Mouse (Mus musculus): ENCODE measurements around the gene Srsf9. TPM values are rescaled to one million over a fixed set of nuclear protein-coding genes. Genes with fewer than 3 reads are reported as not detected.
"Not testable (repeated sequence)": the region's sequence is repeated elsewhere in the genome, so short reads cannot be mapped to it uniquely, and the experiment has no call there.

Gene Srsf9
- polyA plus RNA-seq, 1 experiment from 2014 or later, result 218 TPM

DNA sequence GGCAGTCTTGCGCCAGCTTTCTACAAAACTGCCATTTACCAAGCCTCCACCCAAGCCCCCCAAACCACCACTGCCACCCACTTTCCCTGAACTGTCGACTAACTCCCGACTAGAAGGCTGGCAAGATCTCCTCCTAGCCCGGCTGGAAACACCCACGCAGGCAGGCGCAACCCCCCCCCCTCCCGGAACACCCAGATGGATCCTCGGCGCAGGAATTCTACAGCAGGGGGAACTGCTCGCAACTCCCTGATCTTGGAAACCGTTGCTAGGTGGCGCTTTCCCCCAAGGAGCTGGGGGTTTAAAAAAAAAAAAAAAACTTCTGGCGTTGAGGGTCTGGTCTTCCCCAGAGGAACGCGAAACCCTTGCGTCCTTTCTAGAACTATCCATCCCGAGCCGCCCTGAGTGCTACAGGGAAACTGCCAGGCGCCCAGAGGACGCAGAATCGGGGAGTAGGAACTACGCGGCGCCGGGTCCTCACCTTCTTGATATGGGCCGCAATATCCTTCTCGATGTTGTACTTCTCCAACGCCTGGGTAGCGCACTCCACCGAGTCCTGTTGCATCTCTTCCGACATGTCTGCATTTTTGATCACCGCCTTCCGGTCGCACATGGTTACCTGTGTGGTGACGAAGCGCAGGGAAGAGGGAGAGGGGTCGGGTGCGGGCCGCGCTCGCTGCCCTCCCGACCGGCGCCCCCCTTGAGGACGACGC is 26.8 kb upstream of the Srsf9 start:
- peak; percentile 12 for ATAC-seq (ENCODE audit: insufficient number of reproducible peaks, insufficient read depth, low FRiP score, low read depth)
- Histone ChIP-seq H3K4me3 (ENCODE audit: low read depth, low read length) (peak overlapping the region; percentile 91), H3K27ac (ENCODE audit: low read length) (peak overlapping the region; percentile 94), H3K36me3 (ENCODE audit: control insufficient read depth, insufficient read depth, low read length) (peaks cover 29% of the 10 kb centered on the region), H3K4me2 (replicated peaks; ENCODE audit: low read depth, low read length) (peak overlapping the region; percentile 59), H3K27me3 (ENCODE audit: control insufficient read depth, insufficient read depth, low read length) (no peaks in the 10 kb centered on the region), H3K4me1 (ENCODE audit: control insufficient read depth, insufficient read depth, low read length) (peaks cover 14% of the 10 kb centered on the region; the same call in 1 of the 2 replicates), H3K9ac (replicated peaks; ENCODE audit: low read depth, low read length) (peak overlapping the region; percentile 87), H3K9me3 (ENCODE audit: control insufficient read depth, low read depth, low read length) (no peaks in the 10 kb centered on the region)
- under 1% methylated on average over 46 of the region's 46 CpGs for WGBS

DNA sequence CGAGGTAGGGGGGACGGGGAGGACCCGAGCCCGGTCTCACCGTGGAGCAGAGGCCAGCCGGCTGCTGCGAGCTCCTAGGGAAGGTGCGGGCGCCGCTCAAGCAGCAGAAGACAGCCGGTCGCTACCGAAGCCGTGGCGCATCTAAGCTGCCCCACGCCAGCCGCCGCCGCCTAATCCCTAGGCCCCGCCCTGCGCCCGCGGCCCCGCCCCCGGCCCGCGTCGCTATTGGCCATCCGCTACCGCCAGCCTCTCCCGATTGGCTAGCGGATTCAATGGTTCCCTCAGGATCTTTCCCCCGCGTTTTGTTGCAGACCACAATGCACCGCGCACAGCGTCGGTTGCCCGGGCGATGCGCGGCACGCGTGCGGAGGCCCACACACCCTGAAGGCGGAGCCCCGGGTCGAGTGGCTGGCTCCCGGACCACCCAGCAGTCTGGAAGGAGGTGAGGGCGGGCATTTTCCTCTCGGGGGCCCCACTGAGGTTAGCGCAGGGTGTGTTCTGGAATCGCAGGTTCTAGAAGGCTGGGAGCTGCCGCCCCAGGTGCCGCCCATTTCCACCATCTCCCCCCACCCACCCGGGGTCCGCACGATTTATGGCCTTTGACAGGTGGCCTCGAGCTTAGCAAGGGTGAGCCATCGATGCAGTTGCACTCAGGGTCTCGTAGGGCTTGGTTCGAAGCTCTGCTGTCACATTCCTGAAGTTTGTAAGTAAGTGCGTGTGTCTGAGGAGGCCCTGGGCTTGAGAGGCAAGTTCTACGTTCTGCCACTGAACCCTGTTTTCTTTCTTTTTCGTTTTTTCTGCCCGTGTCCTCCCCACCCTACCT is 26.0 kb upstream of the Srsf9 start, which contains the start of gene Dynll1:
Gene Dynll1 (minus strand): TSS at position 208 of the 823 bp plus-strand sequence.
- peak; percentile 98 for ATAC-seq (ENCODE audit: insufficient number of reproducible peaks, insufficient read depth, low FRiP score, low read depth)
- Histone ChIP-seq H3K4me3 (ENCODE audit: low read depth, low read length) (peak within 1 kb of the TSS; percentile 91), H3K4me2 (replicated peaks; ENCODE audit: low read depth, low read length) (peak within 1 kb of the TSS; percentile 59), H3K27ac (ENCODE audit: low read length) (peak within 1 kb of the TSS; percentile 94), H3K27me3 (ENCODE audit: control insufficient read depth, insufficient read depth, low read length) (no peaks in the 10 kb centered on the region), H3K36me3 (ENCODE audit: control insufficient read depth, insufficient read depth, low read length) (peaks cover 22% of the 10 kb centered on the region), H3K9ac (replicated peaks; ENCODE audit: low read depth, low read length) (peak within 1 kb of the TSS; percentile 87), H3K9me3 (ENCODE audit: control insufficient read depth, low read depth, low read length) (no peaks in the 10 kb centered on the region), H3K4me1 (ENCODE audit: control insufficient read depth, insufficient read depth, low read length) (peaks cover 14% of the 10 kb centered on the region; the same call in 1 of the 2 replicates)
- WGBS, result under 1% methylated on average over 62 of the region's 66 CpGs

DNA sequence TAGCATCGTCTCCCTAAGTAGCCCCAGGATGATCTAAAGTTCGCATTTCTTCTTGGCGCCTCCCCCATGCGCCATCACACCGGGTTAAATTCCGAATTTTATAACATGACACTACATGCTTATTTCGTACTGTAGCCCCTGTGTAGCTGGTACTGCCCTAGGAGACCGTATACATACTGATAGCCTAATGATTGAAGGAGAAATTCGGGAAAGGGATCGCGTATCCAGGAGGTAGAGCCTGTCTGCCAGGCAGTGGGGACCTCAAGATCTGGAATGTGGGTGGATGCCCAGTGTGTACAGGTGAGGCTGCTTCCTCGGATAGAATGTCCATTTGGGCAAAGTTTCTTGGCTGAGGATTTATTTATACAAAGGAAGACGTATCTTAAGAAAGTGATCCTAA is 25.4 kb upstream of the Srsf9 start:
- H3K9ac ChIP-seq (replicated peaks; ENCODE audit: low read depth, low read length), result peak overlapping the region; percentile 22; the same call in 1 of the 2 replicates
- ATAC-seq (ENCODE audit: insufficient number of reproducible peaks, insufficient read depth, low FRiP score, low read depth), result no peak
- no peaks in the 10 kb centered on the region for H3K9me3 ChIP-seq (ENCODE audit: control insufficient read depth, low read depth, low read length)
- 19% methylated on average over 13 of the region's 13 CpGs for WGBS
- no peaks in the 10 kb centered on the region for H3K27me3 ChIP-seq (ENCODE audit: control insufficient read depth, insufficient read depth, low read length)
- peak overlapping the region; percentile 61; the same call in 1 of the 2 replicates for H3K27ac ChIP-seq (ENCODE audit: low read length)
- peak overlapping the region; percentile 91 for H3K4me3 ChIP-seq (ENCODE audit: low read depth, low read length)
- H3K4me1 ChIP-seq (ENCODE audit: control insufficient read depth, insufficient read depth, low read length), result peaks cover 14% of the 10 kb centered on the region; the same call in 1 of the 2 replicates
- peaks cover 19% of the 10 kb centered on the region for H3K36me3 ChIP-seq (ENCODE audit: control insufficient read depth, insufficient read depth, low read length)
- H3K4me2 ChIP-seq (replicated peaks; ENCODE audit: low read depth, low read length), result peak overlapping the region; percentile 58

DNA sequence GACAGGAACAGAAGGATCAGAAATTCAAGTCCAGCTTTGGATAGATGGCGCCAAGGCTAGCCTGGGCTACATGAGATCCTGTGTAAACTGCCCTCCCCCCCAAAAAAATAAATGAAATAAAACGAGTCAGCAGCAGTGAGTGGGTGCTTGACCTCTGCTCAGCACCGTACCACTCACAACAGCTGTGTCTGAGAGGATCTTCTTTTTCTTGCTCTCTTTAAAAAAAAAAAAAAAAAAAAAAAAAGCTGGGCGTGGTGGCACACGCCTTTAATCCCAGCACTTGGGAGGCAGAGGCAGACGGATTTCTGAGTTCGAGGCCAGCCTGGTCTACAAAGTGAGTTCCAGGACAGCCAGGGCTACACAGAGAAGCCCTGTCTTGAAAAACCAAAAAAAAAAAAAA is 24.8 kb upstream of the Srsf9 start:
- Histone ChIP-seq H3K36me3 (ENCODE audit: control insufficient read depth, insufficient read depth, low read length) (peaks cover 16% of the 10 kb centered on the region), H3K4me1 (ENCODE audit: control insufficient read depth, insufficient read depth, low read length) (peaks cover 14% of the 10 kb centered on the region; the same call in 1 of the 2 replicates), H3K4me2 (replicated peaks; ENCODE audit: low read depth, low read length) (peak overlapping the region; percentile 58; the same call in 1 of the 2 replicates)
- ATAC-seq (ENCODE audit: insufficient number of reproducible peaks, insufficient read depth, low FRiP score, low read depth); H3K9ac ChIP-seq (replicated peaks; ENCODE audit: low read depth, low read length); H3K27ac ChIP-seq (ENCODE audit: low read length); H3K4me3 ChIP-seq (ENCODE audit: low read depth, low read length); H3K27me3 ChIP-seq (ENCODE audit: control insufficient read depth, insufficient read depth, low read length); H3K9me3 ChIP-seq (ENCODE audit: control insufficient read depth, low read depth, low read length): not testable (repeated sequence)
- whole genome bisulfite sequencing, result 68% methylated on average over 3 of the region's 7 CpGs

DNA sequence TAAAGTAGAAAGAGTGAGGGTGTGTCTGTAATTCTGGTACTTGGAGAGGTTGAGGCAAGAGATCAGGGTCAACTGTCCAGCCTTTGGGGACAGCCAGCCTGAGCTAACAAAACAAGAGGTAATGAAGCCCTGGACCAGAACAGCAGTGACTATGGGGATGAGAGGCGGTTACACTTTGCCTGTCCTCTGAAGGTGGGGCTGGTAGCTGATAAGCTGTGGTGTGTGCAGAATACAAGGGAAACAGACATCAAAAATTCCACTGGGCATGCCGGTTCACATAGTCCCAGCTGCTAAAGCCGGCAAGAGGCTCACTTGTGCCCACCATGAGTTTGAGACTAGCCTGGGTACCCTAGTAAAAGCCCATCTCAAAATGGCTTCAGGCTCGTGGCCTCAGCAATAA is 14.6 kb upstream of the Srsf9 start:
- Histone ChIP-seq H3K9ac (replicated peaks; ENCODE audit: low read depth, low read length) (no peak overlapping the region), H3K4me2 (replicated peaks; ENCODE audit: low read depth, low read length) (no peak overlapping the region), H3K27ac (ENCODE audit: low read length) (no peak overlapping the region), H3K36me3 (ENCODE audit: control insufficient read depth, insufficient read depth, low read length) (no peaks in the 10 kb centered on the region), H3K27me3 (ENCODE audit: control insufficient read depth, insufficient read depth, low read length) (no peaks in the 10 kb centered on the region), H3K4me3 (ENCODE audit: low read depth, low read length) (no peak overlapping the region), H3K4me1 (ENCODE audit: control insufficient read depth, insufficient read depth, low read length) (peaks cover 12% of the 10 kb centered on the region; the same call in 1 of the 2 replicates), H3K9me3 (ENCODE audit: control insufficient read depth, low read depth, low read length) (no peaks in the 10 kb centered on the region)
- WGBS, result 73% methylated on average over 4 of the region's 4 CpGs
- ATAC-seq (ENCODE audit: insufficient number of reproducible peaks, insufficient read depth, low FRiP score, low read depth), result no peak

DNA sequence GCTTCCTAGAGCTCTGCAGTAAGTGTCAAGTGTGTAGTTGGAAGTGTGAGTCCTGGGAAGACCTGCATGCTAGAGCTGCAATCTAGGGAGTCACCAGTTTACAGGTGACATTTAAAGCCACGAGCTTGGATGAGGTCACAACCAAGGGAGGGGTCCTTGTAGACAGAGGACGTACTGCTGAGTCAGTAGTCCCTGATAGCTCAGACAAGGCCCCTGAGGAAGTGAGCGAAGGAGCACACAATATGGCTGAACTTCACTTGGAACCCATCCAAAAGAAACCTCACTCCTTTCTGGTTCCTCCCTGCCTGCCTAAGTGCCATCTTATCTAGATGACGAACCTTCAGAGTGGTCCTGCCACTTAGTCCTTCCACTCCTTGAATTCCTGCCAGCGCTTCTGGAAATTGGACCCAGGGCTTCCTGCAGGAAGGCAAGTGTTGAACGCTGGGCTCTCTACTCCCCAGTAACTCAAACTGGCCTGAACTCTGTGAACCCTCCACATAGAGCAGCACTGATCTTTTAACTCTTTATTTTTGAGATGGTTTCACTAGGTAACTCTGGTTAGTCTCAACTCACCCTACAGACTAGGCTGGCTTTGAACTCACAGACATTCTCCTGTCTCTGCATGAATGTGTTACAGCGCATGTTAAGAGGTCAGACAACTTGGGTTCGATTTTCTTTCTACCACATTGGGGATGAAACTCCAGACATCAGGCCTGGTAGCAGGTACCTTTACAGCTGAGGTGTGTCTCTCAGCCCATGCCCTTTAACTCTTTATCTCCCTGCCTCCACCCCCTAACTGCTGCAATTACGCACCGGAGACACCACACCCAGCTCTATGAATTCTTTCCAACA is 13.9 kb upstream of the Srsf9 start:
- H3K27me3 ChIP-seq (ENCODE audit: control insufficient read depth, insufficient read depth, low read length), result no peaks in the 10 kb centered on the region
- H3K9ac ChIP-seq (replicated peaks; ENCODE audit: low read depth, low read length), result no peak overlapping the region
- H3K36me3 ChIP-seq (ENCODE audit: control insufficient read depth, insufficient read depth, low read length), result no peaks in the 10 kb centered on the region
- H3K9me3 ChIP-seq (ENCODE audit: control insufficient read depth, low read depth, low read length), result no peaks in the 10 kb centered on the region
- no peak overlapping the region for H3K4me3 ChIP-seq (ENCODE audit: low read depth, low read length)
- 55% methylated on average over 10 of the region's 10 CpGs for WGBS
- H3K4me2 ChIP-seq (replicated peaks; ENCODE audit: low read depth, low read length), result no peak overlapping the region
- H3K4me1 ChIP-seq (ENCODE audit: control insufficient read depth, insufficient read depth, low read length), result peaks cover 19% of the 10 kb centered on the region
- 0 out of 2 replicates have a peak, but pooled peaks have one; percentile 20 for ATAC-seq (ENCODE audit: insufficient number of reproducible peaks, insufficient read depth, low FRiP score, low read depth)
- no peak overlapping the region for H3K27ac ChIP-seq (ENCODE audit: low read length)

DNA sequence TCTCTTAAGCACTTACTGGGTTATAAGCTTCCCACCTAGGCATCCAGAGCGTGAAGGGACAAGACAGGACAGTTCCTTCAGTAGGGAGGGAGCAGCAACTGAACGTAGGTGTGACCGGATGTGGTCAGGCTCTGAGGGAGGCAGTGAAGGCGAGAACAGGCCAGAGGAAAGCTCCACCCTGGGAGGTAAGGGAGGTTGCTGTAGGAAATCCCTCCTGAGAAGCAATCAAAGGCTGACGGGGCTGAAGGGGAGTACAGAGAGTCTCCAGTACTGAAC is 13.4 kb upstream of the Srsf9 start:
- Histone ChIP-seq H3K4me2 (replicated peaks; ENCODE audit: low read depth, low read length) (no peak overlapping the region), H3K9ac (replicated peaks; ENCODE audit: low read depth, low read length) (no peak overlapping the region), H3K36me3 (ENCODE audit: control insufficient read depth, insufficient read depth, low read length) (no peaks in the 10 kb centered on the region), H3K4me3 (ENCODE audit: low read depth, low read length) (no peak overlapping the region), H3K4me1 (ENCODE audit: control insufficient read depth, insufficient read depth, low read length) (peaks cover 25% of the 10 kb centered on the region), H3K27me3 (ENCODE audit: control insufficient read depth, insufficient read depth, low read length) (no peaks in the 10 kb centered on the region), H3K27ac (ENCODE audit: low read length) (no peak overlapping the region), H3K9me3 (ENCODE audit: control insufficient read depth, low read depth, low read length) (no peaks in the 10 kb centered on the region)
- WGBS, result 47% methylated on average over 5 of the region's 5 CpGs
- no peak for ATAC-seq (ENCODE audit: insufficient number of reproducible peaks, insufficient read depth, low FRiP score, low read depth)
